Mouse (Mus musculus) left cerebral cortex, postnatal 14 days (tissue): Measurements from ENCODE around the gene Sfxn4. TPM values are rescaled to one million over a fixed set of nuclear protein-coding genes. Genes with fewer than 3 reads are reported as not detected.
"Not testable (repeated sequence)": the region's sequence is repeated elsewhere in the genome, so short reads cannot be mapped to it uniquely, and the experiment has no call there.

Experiments
- DNase-seq, 2 experiments: peaks; one replicate each; pipeline ENCODE4 v3.0.0; 2021 to 2022; ENCODE audit warnings: low spot score in 2 of 2, mixed read lengths in 1 of 2
- intact Hi-C: fragments of 180-260 bp; cut with DNase I; formaldehyde crosslinking; loops from one replicate; pipeline ENCODE4 v1.15.1; 2025
- total RNA-seq, 2 experiments: library from RNA; stranded (reverse); gene quantifications; 2 replicates each; pipeline ENCODE4 v1.2.3; 2021

The Sfxn4 gene
- total RNA-seq, 2 experiments from 2014 or later = 12.6 to 14.6 TPM

DNA sequence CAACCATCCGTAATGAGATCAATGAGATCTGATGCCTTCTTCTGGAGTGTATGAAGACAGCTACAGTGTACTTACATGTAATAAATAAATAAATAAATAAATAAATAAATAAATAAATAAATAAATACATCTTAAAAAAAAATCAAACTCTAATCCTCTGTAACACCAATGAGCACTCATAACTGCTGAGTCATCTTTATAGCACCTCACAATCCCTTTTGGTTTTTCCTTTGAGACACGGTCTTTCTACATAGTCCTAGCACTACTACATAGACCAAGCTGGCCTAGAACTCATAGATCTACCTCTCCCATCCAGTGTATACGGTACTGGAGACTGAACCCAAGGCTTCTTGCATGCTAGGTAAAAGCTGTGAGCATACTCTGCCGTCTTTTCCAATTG, 4.9 kb upstream of the Sfxn4 start:
- DNase-seq, intact Hi-C loops: not testable (repeated sequence)

DNA sequence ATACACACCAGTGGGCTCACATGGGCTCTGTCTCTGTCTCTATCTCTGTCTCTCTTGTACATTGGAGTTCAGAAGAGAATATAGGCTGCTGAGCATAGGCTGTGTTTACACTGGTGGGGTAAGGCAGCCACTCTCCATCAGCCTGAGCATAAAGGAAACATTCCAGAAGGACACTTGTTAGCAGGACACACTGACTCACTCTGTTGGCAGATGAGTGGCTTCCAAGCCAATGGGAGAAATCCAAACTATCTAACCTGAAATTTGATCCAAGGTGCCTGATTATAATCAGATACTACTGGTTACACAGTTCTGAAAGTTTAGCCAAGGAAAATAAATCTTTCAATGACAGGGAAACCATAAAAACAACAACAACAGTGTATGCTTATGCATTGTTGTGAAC, 15.5 kb downstream of the Sfxn4 start:
- DNase-seq = no peak
- intact Hi-C loops = no loop called here

- no peak for DNase-seq
- intact Hi-C loops = no loop called here
Measured at GRCm38 (mm10) chr19:60843324-60843723, 18.0 kb downstream of the Sfxn4 start.

DNA sequence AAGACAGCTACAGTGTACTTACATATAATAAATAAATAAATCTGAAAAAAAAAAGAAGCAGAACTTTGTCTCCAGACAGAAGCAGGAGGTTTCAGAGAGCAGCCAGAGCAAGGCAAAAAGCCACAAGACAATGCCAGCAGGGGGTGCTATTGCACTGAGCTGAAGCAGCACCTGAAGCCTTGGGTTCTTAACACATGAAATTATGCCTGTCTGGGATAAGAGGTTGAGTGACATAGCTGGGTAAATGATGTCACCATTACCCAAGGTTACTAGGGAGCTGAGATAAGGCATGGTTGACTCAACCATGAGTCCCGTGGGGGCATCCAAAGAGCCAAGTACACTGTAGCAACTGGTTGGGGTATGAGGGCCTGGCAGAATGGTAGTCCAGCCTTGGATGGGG, 23.5 kb downstream of the Sfxn4 start:
- intact Hi-C loops = no loop called here
- peak; percentile 64 to 67 for DNase-seq

DNA sequence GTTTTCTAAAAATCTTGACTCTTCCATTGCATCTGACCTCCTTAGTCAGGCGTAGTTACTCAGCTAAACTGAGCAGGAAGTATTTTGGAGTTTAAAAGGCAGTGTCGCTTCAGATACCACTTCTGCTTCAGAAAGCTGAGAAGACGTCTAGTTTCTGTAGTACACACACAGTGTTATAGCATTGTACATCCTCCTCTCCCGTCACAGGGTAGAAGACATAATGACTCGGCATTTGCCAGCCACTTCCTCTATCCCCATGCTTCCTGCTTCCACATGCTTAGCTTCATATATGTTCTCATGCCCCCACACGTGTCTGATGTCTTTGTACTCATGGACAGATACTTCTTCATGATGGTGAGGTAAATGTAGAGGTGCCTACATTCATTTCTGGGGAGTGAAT, 42.6 kb downstream of the Sfxn4 start:
- DNase-seq = peak in 1 of 2 experiments; percentile 15
- intact Hi-C loops = no loop called here

DNA sequence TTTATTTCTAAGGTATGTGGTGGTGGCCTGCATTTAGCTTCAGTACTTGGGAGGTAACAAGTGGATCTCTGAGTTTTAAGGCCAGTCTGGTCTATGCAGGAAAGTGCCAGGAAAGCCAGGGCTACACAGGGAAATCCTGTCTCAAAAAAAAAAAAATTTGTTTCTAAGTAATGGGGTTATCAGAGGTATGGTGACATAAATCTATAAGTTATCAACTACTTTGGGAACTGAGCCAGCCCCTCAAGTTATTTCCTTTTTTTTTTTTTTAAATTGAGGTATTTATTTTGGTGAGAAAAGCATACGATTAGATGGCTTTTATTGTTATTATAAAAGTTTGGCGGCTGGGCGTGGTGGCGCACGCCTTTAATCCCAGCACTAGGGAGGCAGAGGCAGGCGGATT, 48.1 kb downstream of the Sfxn4 start:
- DNase-seq = no peak
- intact Hi-C loops = no loop called here

GRCm38 (mm10) chr19:60812036-60812389, 49.3 kb downstream of the Sfxn4 start:
- intact Hi-C loops = no loop called here
- DNase-seq = peak in 1 of 2 experiments; percentile 6

GRCm38 (mm10) chr19:60811098-60812035, 49.9 kb downstream of the Sfxn4 start, which contains the start of gene Fam45a:
Fam45a (plus strand) TSS chr19:60811585.
- DNase-seq = peak; percentile 88 to 92
- intact Hi-C loops = no loop called here

DNA sequence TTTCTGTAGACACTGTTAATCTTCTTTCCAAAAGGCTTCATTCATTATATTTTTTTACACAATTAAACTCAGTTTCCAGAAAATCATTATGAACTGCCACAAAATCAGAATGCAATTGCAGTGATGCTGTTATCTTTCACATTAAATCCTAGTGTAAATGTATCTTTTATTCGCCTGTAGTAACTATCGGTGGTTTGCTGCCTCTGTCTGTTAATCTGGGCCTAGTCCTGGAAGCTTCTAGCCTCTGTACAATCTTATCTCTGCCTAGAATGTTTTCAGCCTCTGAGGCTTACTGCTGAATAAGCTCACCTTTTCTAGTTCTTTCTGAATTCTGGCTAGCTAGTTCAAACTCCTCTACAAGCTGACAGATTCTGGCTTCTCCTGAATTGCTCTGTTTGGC, 51.4 kb downstream of the Sfxn4 start:
- no peak for DNase-seq
- intact Hi-C loops = no loop called here

GRCm38 (mm10) chr19:60804903-60805302, 56.4 kb downstream of the Sfxn4 start:
- intact Hi-C loops = no loop called here
- DNase-seq = no peak

DNA sequence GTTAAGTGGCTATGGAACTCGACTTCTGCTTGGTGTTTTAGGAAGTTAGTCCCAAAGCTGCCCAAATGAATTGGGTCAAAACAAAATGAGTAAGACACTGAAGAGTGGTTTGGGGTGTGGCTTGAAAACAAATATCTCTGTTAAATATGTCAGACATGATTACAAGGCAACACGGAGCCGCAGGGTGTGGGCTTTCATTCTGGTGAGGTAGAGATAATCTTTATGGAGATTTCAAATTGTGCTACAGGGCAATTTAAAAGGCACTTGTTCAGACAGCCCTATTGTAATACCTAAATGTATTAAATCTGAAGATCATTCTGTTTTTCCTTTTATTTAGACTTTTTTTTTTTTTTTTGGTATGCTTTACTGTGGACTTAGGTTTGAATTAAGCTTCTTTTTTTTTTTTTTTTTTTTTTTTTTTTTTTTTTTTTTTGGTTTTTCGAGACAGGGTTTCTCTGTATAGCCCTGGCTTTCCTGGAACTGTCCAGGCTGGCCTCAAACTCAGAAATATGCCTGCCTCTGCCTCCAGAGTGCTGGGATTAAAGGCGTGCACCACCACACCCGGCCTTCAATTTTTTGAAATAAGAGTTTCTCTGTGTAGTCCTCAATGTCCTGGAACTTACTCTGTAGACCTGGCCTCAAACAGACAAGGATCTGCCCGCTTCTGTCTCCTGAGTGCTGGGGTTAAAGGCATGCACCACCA, 61.3 kb downstream of the Sfxn4 start:
- intact Hi-C loops = no loop called here

DNA sequence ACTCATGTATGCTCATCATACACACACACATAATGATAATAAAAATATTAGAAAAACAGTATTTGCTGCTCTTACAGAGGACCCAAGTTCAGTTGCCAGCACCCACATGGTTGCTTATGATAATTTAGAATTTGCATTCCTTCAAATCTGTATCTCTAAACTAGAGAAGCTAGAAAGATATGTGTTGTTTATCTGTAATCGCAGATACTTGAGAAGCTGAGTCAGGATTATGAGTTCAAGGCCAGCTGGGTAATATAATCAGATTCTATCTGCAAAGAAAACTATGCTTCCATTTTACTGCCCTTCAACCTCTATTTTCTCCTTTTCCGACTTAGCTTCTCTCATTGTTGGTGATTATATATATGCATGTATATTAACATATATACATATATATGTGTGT, 63.9 kb downstream of the Sfxn4 start:
- no peak for DNase-seq
- intact Hi-C loops = no loop called here

More for the DNA sequence above, 61.3 kb downstream of the Sfxn4 start:
- DNase-seq = no peak

GRCm38 (mm10) chr19:60795244-60795643, 66.0 kb downstream of the Sfxn4 start:
- intact Hi-C loops = no loop called here
- DNase-seq = no peak

GRCm38 (mm10) chr19:60793170-60793707, 68.0 kb downstream of the Sfxn4 start:
- DNase-seq = no peak
- intact Hi-C loops = no loop called here

DNA sequence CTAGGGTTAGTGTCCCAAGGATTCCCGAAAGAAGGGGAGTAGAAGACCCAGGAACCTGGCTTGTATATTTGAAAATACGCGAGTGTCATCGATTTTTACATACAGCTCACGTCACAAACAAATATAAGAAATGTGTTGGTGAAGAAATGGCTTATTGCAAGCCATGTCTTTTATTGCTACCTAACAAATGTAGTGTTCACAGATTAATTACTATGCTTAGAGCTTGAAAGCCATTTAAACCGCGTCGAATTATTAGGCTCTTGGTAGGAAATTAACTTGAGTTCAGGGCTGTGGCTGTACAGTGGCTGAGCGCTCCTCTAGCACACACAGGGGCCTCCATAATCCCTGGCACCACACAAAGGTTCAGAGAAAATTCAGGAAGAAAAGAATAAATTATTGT, 70.1 kb downstream of the Sfxn4 start:
- intact Hi-C loops = no loop called here
- no peak for DNase-seq

DNA sequence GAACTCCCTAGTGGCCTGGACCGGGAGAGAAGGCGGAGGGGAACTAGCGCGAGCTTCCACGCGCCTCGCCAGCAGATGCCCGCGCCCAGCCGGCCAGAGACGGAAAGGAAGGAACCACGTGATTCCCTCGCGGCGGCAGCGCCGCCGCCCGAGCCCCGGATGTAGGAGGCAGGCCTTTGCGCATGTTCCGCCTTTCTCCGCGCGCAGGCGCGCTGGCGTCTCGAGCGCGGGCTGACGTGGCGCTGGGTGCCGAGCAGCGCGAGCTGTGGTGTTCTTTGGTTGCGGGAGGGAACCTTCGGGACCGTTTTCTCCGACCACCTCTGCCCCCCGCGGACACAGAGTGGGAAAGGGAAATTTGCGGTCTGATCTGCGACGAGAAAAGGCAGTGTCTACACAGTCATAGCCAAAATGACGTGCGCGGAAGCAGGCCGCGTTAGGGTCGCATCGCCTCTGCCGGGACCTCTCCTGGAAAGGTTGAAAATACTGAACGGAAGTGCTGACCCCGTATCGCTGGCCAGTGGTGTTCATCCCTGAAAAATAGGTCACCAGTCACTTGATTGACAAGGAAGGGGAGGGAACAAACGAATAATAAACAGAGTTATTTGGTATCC, 70.6 kb downstream of the Sfxn4 start, which contains the start of gene Eif3a:
Gene Eif3a, minus strand, starts transcription at position 108 of the 611 bp plus-strand sequence.
- intact Hi-C loops = no loop called here
- DNase-seq = peak; percentile 94 to 95

- DNase-seq = peak; percentile 32 to 37
- intact Hi-C loops = no loop called here
Measured at GRCm38 (mm10) chr19:60789919-60790506, 71.3 kb downstream of the Sfxn4 start.

DNA sequence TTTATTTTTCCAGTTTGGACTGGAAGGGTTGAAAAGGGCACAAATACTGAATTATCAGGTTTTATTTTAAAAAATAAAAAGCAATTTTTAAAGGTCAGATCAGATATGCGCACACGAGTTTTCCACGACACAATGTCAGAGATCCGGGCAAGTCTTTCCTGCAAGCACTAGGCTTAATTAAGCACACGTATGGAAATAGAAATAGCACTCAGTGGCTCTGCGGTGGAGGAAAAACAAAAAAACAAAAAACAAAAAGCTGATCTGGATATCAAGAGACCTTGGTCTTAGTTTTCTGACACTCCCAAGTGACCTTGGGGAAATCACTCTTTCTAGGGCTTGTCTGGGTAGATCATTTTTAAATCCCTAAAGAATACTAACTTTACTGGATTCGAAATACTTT, 71.8 kb downstream of the Sfxn4 start:
- no peak for DNase-seq
- intact Hi-C loops = no loop called here

DNA sequence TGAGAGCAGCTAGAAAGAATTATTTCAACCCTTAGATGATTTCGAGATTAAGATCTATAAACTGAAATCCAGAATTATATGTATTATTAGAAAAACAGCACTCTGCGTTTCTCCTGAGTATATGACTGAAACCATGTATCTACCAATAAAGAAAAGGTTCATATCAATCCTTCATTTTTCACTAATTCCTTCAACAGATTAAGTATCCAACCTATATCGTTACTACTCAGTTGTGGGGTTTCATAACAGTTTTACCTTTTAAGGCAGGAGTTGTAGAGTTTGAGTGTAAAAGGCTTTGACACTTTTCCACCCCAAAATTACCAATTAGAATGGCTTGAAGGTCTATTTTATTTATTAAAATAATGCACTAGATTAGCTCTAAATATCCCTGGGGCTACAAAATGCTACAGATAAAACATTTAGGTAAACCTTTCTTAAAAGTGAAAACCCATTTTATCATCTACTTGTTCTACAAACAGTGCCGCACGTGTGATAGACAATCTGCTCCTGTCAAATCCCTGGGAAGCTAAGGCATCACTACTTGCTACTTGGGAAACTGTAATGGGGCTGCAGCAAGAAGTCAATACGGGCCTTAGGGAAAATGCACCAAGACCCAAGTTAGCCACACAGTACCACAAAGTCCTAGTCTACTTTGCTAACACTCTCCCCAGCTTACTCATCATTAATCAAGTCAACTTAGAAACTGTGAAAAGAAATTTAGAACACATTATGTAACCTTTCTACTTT, 72.9 kb downstream of the Sfxn4 start:
- no peak for DNase-seq
- intact Hi-C loops = no loop called here
